Mouse (Mus musculus) E14TG2a.4 (cell line): Measurements from ENCODE around the gene Akt1.

ENCODE experiments used
- CTCF ChIP-seq: conservative IDR thresholded peaks from 2 replicates; pipeline ENCODE4 v1.5.1; 2014; ENCODE audit warnings: low read length
- NANOG ChIP-seq: IDR thresholded peaks from 2 replicates; pipeline ENCODE4 v1.6.1; 2014; ENCODE audit warnings: borderline replicate concordance, low read length, mixed read lengths
- POU5F1 ChIP-seq: IDR thresholded peaks from 2 replicates; pipeline ENCODE4 v1.6.1; 2014; ENCODE audit warnings: low read length, borderline replicate concordance

DNA sequence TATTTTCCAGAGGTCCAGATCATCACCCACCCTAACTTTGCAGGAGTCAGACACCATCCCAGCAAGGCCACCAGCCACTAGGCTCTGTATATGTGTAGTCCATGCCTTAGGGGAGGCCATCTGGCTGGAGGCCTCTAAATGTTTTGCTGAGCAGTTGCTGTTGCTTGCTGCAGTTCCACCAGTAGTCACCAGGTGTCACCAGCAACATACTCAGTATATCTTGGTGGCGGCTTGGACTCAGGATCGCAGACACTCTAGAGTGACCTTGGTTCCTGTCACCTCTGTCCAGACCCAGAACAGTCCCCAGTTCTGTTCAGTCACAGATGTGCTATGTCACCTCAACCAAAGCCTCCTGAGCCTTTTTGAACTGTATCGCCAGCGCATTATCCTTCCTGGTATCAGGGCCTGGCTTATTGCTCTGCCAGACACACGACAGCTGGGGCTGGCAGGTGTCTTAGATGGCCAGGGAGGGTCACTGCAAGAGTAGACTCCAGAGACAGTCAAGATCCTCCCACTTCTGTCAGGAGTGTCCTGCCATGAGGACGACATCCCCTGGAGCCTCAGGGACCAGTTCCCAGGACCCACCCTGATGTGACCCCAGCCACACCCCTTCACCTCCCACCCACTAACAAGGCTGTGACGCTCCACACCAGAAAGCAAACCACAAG, 21.4 kb downstream of the Akt1 start:
- TF ChIP-seq CTCF (peak; percentile 97), NANOG (no peak), POU5F1 (no peak)
